Mouse (Mus musculus) urinary bladder, postnatal 4 days (tissue): ENCODE results near the gene Cdkn2aipnl.

Source experiments
- DNase-seq, 2 experiments: peaks; one replicate each; pipeline ENCODE4 v3.0.0; 2021 to 2022; ENCODE audit warnings: low spot score in 2 of 2

Gene Cdkn2aipnl

GRCm38 (mm10) chr11:52003772-52004528, 36.5 kb downstream of the Cdkn2aipnl start, which contains the start of gene Cdkl3:
Gene Cdkl3 (plus strand): TSS chr11:52004221.
- peak; percentile 93 to 94 for DNase-seq

- DNase-seq = no peak
Measured at GRCm38 (mm10) chr11:52005586-52005985, 38.1 kb downstream of the Cdkn2aipnl start.

GRCm38 (mm10) chr11:52011011-52011410, 43.5 kb downstream of the Cdkn2aipnl start:
- no peak for DNase-seq

DNA sequence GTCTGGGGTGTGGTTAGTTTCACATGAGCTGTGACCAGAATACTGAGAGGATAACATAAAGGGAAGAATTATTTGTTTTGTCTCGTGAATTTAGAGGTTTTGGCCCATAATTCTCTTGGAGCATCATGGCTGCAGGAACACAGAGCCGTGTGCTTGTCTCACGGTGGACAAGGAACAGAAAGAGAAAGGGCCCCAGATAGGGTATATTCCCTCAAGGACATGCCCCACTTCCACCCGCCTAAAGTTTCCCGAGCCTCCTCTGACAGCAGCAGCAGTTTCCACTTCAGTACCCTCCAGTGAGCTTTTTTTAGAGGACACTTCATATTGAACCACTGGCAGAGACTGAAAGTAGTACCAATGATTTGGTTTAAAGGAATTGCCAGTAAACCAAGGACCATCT, 44.1 kb downstream of the Cdkn2aipnl start:
- DNase-seq = no peak

DNA sequence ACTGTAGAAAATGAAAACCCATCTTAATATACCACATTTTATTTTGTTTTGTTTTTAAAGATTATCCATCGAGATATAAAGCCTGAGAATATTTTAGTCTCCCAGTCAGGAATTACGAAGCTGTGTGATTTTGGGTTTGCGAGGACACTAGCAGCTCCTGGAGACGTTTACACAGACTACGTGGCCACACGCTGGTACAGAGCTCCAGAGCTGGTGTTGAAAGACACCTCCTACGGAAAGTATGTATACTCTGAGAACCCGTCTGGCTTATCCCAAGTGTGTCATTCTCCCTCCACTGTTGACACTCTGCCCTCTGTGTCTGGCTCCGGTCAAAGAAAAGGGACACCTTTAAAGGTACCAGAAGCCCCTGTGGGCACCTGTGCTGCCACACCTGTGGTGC, 50.8 kb downstream of the Cdkn2aipnl start:
- no peak for DNase-seq
